Mouse (Mus musculus) lung, postnatal 0 days (tissue): Measurements from ENCODE around the gene Vps26c.

Experiments used
- CTCF ChIP-seq: IDR thresholded peaks from 2 replicates; pipeline ENCODE4 v1.5.1; 2016; ENCODE audit warnings: antibody characterized with exemption, mild to moderate bottlenecking
- EP300 ChIP-seq: IDR thresholded peaks from 2 replicates; pipeline ENCODE4 v1.6.1; 2016; ENCODE audit warnings: antibody characterized with exemption, mild to moderate bottlenecking, control low read depth

DNA sequence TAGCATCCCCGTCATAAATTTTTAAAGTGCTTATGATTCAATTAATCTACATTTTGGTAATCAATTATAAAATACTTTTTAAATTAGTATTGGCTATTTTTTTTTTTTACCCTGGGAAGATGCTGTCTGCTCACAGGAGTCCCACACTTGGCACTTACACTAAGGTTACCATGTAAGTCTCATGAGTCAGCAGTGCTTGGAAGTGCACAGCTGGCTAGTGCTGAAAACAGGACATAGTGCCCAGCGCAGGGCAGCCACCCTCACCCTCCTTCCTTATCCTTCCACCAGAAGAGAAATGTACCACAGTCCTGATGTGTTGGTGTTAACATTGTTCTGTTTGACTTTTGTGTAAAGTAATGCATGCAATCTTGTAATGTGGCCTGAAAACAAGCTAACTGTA, 58.2 kb downstream of the Vps26c start:
- TF ChIP-seq EP300 (no peak), CTCF (no peak)
